Mouse (Mus musculus): ENCODE measurements at regions not wholly inside any gene's neighbourhood (a gene's known extent, or its start where the extent isn't known, plus 50 kb on each side); places are given as distances from the start of the nearest gene placed in this dataset.
"Not testable (repeated sequence)": the region's sequence is repeated elsewhere in the genome, so short reads cannot be mapped to it uniquely, and the experiment has no call there.

GRCm38 (mm10) chr5:39198856-39199255 lies 322.2 kb upstream of the Clnk start:
- no peak for ATAC-seq (ENCODE audit: extremely low read depth, insufficient number of reproducible peaks, low FRiP score, poor library complexity, severe bottlenecking)

GRCm38 (mm10) chr5:39191153-39191552 lies 314.5 kb upstream of the Clnk start:
- not testable (repeated sequence) for ATAC-seq (ENCODE audit: extremely low read depth, insufficient number of reproducible peaks, low FRiP score, poor library complexity, severe bottlenecking)

GRCm38 (mm10) chr5:39181616-39182402 lies 305.2 kb upstream of the Clnk start:
- no peak for ATAC-seq (ENCODE audit: extremely low read depth, insufficient number of reproducible peaks, low FRiP score, poor library complexity, severe bottlenecking)

DNA sequence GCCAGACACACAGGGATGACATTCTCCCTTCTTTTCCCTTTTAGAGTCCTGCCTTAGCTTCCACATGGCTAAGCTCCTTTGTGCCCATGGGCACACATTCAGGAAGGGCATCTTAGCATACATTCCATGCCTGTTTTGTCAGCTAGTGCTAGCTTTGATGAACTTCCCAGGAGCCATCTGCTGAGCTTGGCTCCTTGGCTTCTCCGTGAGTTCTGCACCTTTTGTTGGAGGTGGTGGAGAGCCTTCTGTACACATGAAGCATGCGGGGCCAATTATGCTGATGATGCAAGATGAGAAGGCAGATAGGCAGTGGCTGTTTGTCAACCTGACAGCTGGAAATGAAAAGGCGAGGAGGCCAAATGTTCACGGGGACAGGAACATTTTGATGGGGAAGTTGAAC lies 304.4 kb upstream of the Clnk start:
- no peak for ATAC-seq (ENCODE audit: extremely low read depth, insufficient number of reproducible peaks, low FRiP score, poor library complexity, severe bottlenecking)

- no peak for ATAC-seq (ENCODE audit: extremely low read depth, insufficient number of reproducible peaks, low FRiP score, poor library complexity, severe bottlenecking)
These were observed 301.3 kb upstream of the Clnk start for GRCm38 (mm10) chr5:39177891-39178290.

DNA sequence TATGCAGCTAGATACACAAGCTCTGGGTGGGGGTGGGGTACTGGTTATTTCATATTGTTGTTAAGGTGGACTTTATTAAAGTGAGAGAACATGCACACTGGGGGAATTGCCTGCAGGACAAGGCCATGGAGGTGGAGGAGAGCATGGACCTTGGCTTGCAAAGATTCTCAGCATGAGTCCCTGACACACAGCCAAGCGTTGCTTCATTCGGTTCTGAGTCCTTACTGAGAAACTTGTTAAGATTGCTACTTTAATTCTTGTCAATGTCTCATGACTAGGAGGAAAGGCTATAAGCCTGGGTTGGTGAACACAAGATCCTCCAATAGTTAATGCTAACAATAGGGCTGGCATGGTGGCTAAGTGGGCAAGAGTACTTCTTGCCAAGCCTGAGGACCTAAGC lies 300.3 kb upstream of the Clnk start:
- ATAC-seq (ENCODE audit: extremely low read depth, insufficient number of reproducible peaks, low FRiP score, poor library complexity, severe bottlenecking): no peak

DNA sequence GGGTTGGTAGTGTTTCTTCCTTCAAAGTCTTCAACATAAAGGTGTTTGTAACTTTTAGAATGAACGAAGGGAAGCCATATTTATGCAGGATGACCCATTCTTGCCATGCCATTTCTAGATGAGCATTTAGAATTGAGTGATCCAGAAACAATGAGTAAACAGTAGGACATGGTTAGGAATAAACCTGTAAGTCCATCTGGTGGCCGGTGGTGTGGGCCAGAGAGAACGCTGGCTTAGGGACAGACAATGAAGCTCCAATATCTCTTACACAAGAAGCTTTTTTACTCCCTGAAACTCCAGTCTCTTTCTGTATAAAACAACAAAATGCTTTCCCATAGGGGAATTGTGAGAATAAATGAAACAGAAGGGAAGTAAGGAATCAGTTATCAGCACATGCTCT lies 296.9 kb upstream of the Clnk start:
- ATAC-seq (ENCODE audit: extremely low read depth, insufficient number of reproducible peaks, low FRiP score, poor library complexity, severe bottlenecking): no peak

- ATAC-seq (ENCODE audit: extremely low read depth, insufficient number of reproducible peaks, low FRiP score, poor library complexity, severe bottlenecking): no peak
These were observed 283.0 kb upstream of the Clnk start for GRCm38 (mm10) chr5:39159651-39160050.

DNA sequence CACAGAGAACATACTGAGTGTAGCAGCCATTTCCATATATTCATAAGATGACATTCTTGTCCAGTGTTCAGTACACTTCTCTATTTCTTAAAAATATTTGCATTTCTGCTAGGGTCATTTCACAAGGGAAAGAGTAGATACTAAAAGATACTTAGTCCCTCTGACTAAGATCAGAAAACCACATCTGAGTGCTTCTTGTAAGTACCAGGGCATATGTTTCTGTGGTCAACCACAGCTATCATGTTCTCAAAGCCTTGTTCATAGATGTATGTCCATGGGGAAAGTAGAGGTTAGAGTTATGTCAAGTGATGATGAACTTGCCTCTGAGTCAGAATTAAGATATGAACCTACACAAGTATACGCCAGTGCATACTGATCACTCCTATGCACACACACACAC lies 279.2 kb upstream of the Clnk start:
- ATAC-seq (ENCODE audit: extremely low read depth, insufficient number of reproducible peaks, low FRiP score, poor library complexity, severe bottlenecking): 0 out of 2 replicates have a peak, but pooled peaks have one; percentile 27

DNA sequence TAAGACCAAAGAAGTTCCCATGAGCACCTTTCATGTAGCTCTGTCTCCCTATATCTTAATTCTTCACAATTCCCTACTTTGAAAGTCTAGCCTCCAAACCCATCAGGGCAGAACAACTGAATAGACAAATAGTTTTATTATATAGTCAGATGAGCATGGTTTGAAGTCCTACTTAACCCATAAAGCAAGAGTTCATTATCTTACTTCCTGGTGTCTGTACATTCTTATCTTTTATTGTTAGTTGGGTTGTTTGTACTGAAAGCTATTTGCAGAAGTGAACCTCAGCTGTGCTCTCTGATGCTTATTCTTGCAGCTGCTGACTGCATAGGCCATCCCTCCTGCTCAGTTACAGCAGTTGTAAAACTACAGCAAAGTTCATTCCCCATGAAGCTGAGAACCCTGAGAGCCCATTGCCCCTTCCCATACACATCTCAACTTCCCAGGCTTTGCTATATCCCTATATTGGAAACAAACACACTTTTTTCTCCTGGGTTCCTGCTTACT lies 276.7 kb upstream of the Clnk start:
- peak; percentile 37; the same call in 1 of the 2 replicates for ATAC-seq (ENCODE audit: extremely low read depth, insufficient number of reproducible peaks, low FRiP score, poor library complexity, severe bottlenecking)

- no peak for ATAC-seq (ENCODE audit: extremely low read depth, insufficient number of reproducible peaks, low FRiP score, poor library complexity, severe bottlenecking)
These were observed 275.3 kb upstream of the Clnk start for GRCm38 (mm10) chr5:39151917-39152316.

DNA sequence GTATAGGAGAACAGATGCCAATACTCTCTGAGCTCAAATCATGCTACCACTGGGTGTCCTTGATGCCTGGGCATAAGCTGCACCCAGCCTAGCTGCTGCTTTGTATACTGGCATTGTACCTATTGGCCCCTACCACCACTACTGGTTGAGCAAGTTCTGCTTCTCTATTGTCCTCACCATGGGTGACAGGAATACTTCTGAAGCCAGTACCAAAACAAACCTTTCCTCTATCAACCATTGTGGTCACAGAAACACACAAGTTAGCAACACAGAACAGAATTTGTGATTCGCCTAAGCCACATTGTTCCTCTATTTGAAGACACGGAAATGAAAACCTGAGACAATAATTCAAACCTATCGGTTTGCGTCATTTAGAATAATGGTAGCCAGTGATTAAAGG lies 274.3 kb upstream of the Clnk start:
- peak; percentile 42; the same call in 1 of the 2 replicates for ATAC-seq (ENCODE audit: extremely low read depth, insufficient number of reproducible peaks, low FRiP score, poor library complexity, severe bottlenecking)

- no peak for ATAC-seq (ENCODE audit: extremely low read depth, insufficient number of reproducible peaks, low FRiP score, poor library complexity, severe bottlenecking)
These were observed 269.0 kb upstream of the Clnk start for GRCm38 (mm10) chr5:39145658-39146057.

DNA sequence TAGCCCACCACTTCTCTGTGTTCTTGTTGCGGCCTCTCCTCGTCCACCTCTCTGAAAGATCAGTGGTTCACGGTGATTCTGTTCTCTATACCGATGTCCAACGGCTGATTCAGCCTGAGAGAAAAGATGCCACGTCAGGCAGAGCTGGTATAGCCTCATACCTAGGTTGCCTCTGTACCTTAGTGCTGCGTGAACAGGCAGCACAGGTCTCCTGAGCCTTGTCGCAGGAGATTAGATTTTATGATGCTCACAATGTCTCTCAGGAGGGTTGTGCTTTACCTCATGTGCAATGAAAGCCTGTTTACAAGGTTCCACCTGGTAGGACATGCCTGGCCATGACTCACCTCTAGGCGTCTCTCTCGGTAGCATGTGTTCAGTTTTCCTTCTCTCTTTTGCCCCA lies 267.6 kb upstream of the Clnk start:
- no peak for ATAC-seq (ENCODE audit: extremely low read depth, insufficient number of reproducible peaks, low FRiP score, poor library complexity, severe bottlenecking)

- ATAC-seq (ENCODE audit: extremely low read depth, insufficient number of reproducible peaks, low FRiP score, poor library complexity, severe bottlenecking): no peak
These were observed 267.0 kb upstream of the Clnk start for GRCm38 (mm10) chr5:39143648-39144047.

- no peak for ATAC-seq (ENCODE audit: extremely low read depth, insufficient number of reproducible peaks, low FRiP score, poor library complexity, severe bottlenecking)
These were observed 261.8 kb upstream of the Clnk start for GRCm38 (mm10) chr5:39138375-39138774.

DNA sequence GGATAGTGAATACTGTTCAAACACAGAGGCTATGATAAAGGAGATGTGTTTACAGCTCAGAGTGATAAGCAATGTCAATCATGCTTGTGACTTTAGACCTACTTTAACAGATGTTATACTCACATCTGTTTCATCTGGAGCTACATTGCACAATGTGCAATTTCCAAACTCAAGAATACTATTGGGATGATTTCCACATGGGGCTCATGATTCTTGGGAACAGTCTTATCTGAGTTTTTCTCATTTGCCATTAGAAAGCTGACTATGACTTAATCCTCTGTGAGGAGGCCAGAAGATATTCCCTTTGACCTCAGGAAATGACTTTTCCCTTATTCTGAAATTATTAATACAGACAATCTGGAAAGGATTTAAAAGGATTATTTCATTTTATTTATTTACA lies 252.3 kb upstream of the Clnk start:
- ATAC-seq (ENCODE audit: extremely low read depth, insufficient number of reproducible peaks, low FRiP score, poor library complexity, severe bottlenecking): no peak

GRCm38 (mm10) chr5:39126833-39127232 lies 250.2 kb upstream of the Clnk start:
- ATAC-seq (ENCODE audit: extremely low read depth, insufficient number of reproducible peaks, low FRiP score, poor library complexity, severe bottlenecking): no peak

DNA sequence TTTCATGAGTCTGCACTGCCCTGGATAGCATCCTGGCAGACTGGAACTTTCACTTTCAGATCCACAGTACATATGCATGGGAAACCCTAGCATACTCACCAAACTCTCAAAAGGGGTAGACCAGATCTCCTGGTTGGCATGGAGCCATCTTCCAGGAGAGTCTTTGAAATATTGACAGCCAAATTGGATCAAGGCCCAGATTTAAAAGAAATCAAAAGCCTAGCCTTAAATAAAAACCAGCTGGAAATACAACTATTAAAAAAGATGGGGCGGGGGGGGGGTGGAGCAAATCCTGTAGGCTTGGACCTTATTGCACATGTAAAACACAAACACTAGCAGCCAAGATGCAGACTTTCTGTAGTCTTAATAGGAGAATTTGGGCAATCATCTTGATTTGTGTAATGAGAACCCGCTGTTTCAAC lies 249.7 kb upstream of the Clnk start:
- ATAC-seq (ENCODE audit: extremely low read depth, insufficient number of reproducible peaks, low FRiP score, poor library complexity, severe bottlenecking): no peak

- ATAC-seq (ENCODE audit: extremely low read depth, insufficient number of reproducible peaks, low FRiP score, poor library complexity, severe bottlenecking): no peak
These were observed 233.7 kb upstream of the Clnk start for GRCm38 (mm10) chr5:39110336-39110735.

DNA sequence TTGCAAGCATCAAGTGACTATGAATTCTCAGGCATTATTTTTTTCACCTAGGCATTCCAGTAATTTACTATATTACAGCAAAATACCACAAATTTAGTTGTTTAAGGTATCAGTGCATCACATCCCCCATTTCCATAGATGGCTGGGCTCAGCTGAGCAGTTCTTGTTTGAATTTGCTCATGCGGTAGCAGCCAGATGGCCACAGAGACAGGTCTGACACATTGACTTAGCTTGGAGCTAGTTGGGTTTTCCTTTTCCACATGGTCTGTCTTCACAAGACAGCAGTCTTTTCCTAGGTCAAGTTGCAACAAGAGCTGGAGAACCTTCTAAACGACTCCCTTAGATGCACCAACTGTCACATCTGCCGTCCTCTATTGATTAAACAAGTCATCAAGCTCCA lies 232.9 kb upstream of the Clnk start:
- ATAC-seq (ENCODE audit: extremely low read depth, insufficient number of reproducible peaks, low FRiP score, poor library complexity, severe bottlenecking): no peak

Data from neutrophil, adult 5-6 weeks (primary cell).